Mouse (Mus musculus): ENCODE measurements around the gene Klhl33.
"Not testable (repeated sequence)": the region's sequence is repeated elsewhere in the genome, so short reads cannot be mapped to it uniquely, and the experiment has no call there.

Gene Klhl33

GRCm38 (mm10) chr14:50897374-50897765 lies at the start of gene Klhl33:
Gene Klhl33, minus strand, starts transcription at chr14:50897507.
- DNase-seq (ENCODE audit: low spot score) = no peak

- not testable (repeated sequence) for DNase-seq (ENCODE audit: low spot score)
These were observed 48.2 kb upstream of the Klhl33 start for GRCm38 (mm10) chr14:50945526-50945925.

DNA sequence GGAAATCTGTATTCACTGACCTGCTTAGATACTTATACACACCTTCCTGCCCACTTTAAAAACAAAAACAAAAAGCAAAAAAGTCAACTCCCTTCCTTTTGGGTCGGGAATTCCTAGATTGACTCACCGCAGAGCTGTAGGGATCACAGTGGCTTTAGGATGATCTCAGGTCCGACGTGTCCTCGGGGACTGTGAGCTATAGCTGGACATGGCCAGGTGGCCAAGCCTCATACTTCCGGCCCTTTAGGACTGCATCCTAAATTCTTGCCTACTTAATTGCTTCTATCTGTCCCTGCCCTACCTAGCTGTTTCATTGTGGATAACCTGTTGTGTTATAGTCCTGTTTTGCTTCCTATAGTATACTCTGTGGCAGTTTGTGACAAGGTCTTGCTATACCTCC lies 47.8 kb upstream of the Klhl33 start:
- not testable (repeated sequence) for DNase-seq (ENCODE audit: low spot score)

GRCm38 (mm10) chr14:50944668-50945033 lies 47.3 kb upstream of the Klhl33 start:
- peak; percentile 81 for DNase-seq (ENCODE audit: low spot score)

DNA sequence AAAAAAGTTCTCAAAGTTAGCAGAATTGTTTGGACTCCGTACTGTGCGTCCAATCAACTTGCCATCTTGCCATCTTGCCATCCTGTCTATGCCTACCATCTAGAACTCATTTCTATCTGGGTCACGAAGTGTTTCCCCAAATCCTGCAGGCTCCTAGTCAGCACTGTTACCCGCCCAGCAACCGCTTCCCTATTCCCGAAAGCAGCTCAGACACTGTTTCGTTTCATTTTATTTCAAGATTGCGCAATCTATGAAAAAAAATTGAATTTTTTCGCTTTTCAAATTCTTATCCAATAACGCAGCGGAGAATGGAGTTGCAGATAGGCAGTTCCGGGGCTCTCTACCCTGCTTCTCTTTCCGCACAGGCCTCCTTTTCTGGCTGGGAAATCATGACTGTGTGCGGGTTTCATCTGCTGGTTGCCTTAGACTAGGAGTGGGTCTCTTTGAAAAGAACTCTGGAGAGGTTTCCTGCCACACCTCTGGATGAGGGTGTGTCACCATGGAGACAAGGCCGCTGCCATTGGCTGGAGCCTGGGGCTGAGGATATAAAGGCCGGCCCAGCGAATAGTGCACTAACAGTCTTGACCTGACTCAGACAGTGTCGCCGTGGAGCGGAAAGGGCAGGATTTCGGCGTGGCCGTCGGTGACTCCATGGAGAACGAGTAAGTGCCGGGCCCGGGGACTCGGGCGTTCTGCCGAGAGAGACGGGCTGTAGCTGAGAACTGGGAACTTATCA lies 46.8 kb upstream of the Klhl33 start, which contains the start of gene Gm49342:
Gene Gm49342 (plus strand): TSS at position 586 of the 736 bp plus-strand sequence.
- peak; percentile 81 for DNase-seq (ENCODE audit: low spot score)

DNA sequence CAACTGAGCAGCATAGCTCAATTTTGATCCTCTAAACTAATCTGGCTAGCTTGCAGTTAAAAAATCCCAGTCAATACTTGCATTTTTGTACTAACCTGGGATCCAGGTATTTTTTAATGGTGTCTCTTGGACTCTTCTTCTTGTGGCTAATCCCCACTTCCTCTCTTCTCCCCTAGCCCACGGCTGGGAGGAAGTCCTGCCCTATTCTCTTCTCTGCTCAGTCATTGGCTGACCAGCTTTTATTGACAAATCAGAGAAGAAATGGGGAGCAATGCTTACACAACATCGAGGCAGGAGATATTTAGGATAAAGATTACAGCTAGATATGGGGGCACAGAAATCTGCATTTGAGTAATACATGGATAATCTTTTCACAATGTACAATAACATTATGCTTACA lies 41.6 kb upstream of the Klhl33 start:
- no peak for DNase-seq (ENCODE audit: low spot score)

- DNase-seq (ENCODE audit: low spot score) = no peak
These were observed 41.0 kb upstream of the Klhl33 start for GRCm38 (mm10) chr14:50938119-50938908.

DNA sequence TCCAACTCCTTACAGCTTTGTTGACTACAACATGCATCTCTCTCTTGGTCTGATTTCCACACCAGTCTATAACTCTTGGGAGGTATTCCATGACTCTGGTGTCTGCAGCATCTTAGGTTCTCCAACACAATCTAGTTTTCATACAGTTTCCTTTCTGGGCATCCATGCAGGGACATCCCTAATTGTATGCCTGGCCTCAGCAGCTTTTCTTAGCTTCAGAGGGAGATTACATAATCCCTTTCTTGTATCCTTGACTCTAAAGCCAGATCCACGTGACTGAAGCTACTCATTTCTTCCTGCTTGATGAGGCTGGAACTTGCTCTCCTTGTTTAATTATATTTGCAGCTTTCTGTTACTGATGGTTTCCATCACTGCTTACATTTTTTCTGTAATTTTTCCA lies 39.3 kb upstream of the Klhl33 start:
- no peak for DNase-seq (ENCODE audit: low spot score)

- no peak for DNase-seq (ENCODE audit: low spot score)
These were observed 34.2 kb upstream of the Klhl33 start for GRCm38 (mm10) chr14:50931493-50932020.

- peak; percentile 99 for DNase-seq (ENCODE audit: low spot score)
These were observed 33.6 kb upstream of the Klhl33 start, which contains the start of the genes Pip4p1 and Pnp for GRCm38 (mm10) chr14:50930754-50931492. Gene Pip4p1, minus strand, starts transcription at chr14:50930856. Gene Pnp, plus strand, starts transcription at chr14:50931082.

DNA sequence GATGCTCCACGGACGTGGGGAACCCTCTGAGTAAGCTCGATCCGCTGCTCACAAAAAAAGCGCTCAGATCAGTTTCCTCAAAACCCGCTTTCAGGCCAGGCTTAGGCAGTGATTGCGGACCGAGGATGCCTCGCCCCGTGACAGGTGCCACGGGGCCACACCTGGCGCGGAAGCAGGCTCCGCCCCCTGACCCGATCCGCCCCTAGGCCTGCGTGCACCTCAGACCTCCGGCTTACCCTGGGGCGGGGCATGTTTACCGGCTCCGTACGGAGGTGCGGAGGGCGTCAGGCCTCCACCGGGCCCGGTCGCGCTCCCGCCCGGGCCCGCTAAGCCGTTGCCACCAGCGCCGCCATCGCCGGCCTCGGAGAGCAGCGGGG lies 33.1 kb upstream of the Klhl33 start:
- DNase-seq (ENCODE audit: low spot score) = peak; percentile 80

DNA sequence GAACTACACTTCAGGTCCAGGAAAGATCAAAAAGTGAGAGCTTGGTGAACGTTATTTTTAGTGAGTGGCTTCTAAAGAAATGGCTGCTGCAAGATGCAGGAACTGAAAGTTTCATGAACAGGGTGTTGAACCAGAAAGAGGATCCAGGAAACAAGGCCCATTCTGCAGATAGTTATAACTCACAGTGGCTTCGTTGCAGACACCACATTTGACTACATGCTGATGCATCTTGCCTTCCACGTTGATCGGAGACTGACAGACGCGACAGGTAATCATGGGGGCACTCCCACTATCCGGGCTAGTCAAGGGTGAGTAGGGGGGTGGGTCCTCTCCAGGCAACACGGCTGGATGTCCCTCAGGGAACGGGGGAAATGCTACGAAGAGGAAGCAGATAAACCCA lies 32.6 kb upstream of the Klhl33 start:
- DNase-seq (ENCODE audit: low spot score) = no peak

DNA sequence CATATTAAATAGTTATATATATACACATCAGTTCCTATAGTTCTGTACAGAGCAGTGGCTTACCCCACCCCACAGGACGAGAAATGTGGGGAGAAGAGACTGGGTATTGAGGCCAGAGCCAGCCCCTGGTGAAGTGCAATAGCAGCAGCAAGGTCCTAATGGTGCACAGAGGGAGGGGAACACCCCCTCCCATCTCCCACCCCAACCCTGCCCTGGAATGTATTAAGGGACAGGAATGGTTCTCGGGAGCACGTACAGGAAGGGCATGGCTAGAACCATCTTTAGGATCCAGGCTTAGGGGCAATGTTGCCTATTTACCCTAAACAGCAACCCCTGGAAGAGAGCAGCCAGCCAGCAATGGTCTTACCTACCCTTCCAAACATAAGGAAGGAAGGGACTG lies 30.1 kb upstream of the Klhl33 start:
- no peak for DNase-seq (ENCODE audit: low spot score)

DNA sequence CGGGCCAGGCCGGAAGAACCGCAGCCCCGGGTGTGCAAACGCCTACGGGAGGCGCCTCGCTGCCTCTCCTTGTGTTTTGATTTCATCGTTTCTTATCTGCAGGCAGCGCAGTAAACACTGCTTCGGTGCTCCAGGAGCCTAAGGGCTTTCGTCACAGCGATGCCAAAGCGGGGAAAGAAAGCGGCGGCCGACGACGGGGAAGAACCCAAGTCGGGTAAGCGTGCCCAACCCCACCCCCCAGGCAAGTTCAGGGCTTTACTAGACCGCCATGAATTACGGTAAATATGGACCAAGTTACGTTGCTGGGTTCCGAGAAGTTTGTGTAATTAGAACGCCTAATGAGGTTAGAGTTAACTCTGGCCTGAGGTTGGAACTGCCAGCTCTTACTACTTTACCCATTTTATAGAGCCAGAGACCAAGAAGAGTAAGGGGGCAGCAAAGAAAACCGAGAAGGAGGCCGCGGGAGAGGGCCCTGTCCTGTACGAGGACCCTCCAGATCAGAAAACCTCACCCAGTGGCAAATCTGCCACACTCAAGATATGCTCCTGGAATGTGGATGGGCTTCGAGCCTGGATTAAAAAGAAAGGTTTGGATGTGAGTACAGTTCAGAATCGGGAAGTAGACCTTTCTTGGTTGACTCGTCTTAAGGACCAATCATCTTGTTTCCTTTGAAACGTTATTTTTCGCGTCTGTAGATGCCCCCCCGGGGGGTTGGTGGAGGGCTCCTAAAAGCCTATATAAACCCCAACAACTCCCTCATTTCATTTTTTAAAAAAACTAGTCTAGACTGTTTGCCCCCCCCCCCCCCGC lies 28.0 kb upstream of the Klhl33 start:
- DNase-seq (ENCODE audit: low spot score) = no peak

GRCm38 (mm10) chr14:50924281-50925064 lies 27.2 kb upstream of the Klhl33 start, which contains the start of the genes Osgep and Apex1:
Gene Osgep, minus strand, starts transcription at chr14:50924893.
Gene Apex1, plus strand, starts transcription at chr14:50924968.
- peak; percentile 98 for DNase-seq (ENCODE audit: low spot score)

- DNase-seq (ENCODE audit: low spot score) = not testable (repeated sequence)
These were observed 26.1 kb upstream of the Klhl33 start for GRCm38 (mm10) chr14:50923437-50923836.

- DNase-seq (ENCODE audit: low spot score) = no peak
These were observed 14.0 kb upstream of the Klhl33 start for GRCm38 (mm10) chr14:50911356-50911755.

GRCm38 (mm10) chr14:50908126-50908525 lies 10.8 kb upstream of the Klhl33 start:
- no peak for DNase-seq (ENCODE audit: low spot score)

- not testable (repeated sequence) for DNase-seq (ENCODE audit: low spot score)
These were observed 8.0 kb upstream of the Klhl33 start for GRCm38 (mm10) chr14:50905327-50905726.

- DNase-seq (ENCODE audit: low spot score) = no peak
These were observed 7.5 kb upstream of the Klhl33 start for GRCm38 (mm10) chr14:50904828-50905129.
